Mouse (Mus musculus) neural tube, embryonic 15.5 days (tissue): ENCODE results near the gene Pkp4. TPM values are rescaled to one million over a fixed set of nuclear protein-coding genes. Genes with fewer than 3 reads are reported as not detected.

Source experiments
- ATAC-seq: fragments of 200-750 bp; cut with Nextera tagmentation; 2 replicates; pipeline ENCODE4 v1.8.0; 2017; ENCODE audit warnings: mild to moderate bottlenecking, moderate TSS enrichment, moderate library complexity; ENCODE audit not compliant: low FRiP score
- H3K27ac ChIP-seq: fragments of 300-500 bp; sonication (generic); replicated peaks from 2 replicates; pipeline ENCODE4 v1.5.1; 2015; ENCODE audit warnings: mild to moderate bottlenecking, inconsistent platforms
- H3K27me3 ChIP-seq: fragments of 300-500 bp; sonication (generic); replicated peaks from 2 replicates; pipeline ENCODE4 v1.6.1; 2015; ENCODE audit warnings: inconsistent platforms
- H3K36me3 ChIP-seq: fragments of 300-500 bp; sonication (generic); 2 replicates; pipeline ENCODE4 v1.6.1; 2015; ENCODE audit warnings: inconsistent platforms
- H3K4me1 ChIP-seq: fragments of 300-500 bp; sonication (generic); 2 replicates; pipeline ENCODE4 v1.6.1; 2015; ENCODE audit warnings: inconsistent platforms
- H3K4me2 ChIP-seq: fragments of 300-500 bp; sonication (generic); 2 replicates; pipeline ENCODE4 v1.6.1; 2015; ENCODE audit warnings: inconsistent platforms, mild to moderate bottlenecking, moderate library complexity
- H3K4me3 ChIP-seq: fragments of 300-500 bp; sonication (generic); replicated peaks from 2 replicates; pipeline ENCODE4 v1.5.1; 2015; ENCODE audit warnings: mild to moderate bottlenecking, inconsistent platforms
- H3K9ac ChIP-seq: fragments of 300-500 bp; sonication (generic); replicated peaks from 2 replicates; pipeline ENCODE4 v1.6.1; 2015; ENCODE audit warnings: mild to moderate bottlenecking, inconsistent platforms
- H3K9me3 ChIP-seq: fragments of 300-500 bp; sonication (generic); replicated peaks from 2 replicates; pipeline ENCODE4 v1.6.1; 2016; ENCODE audit warnings: inconsistent platforms
- WGBS: fragments of 180-500 bp; shearing (Covaris S2); methylation state at CpG from one replicate; pipeline ENCODE4 v1.1.7; 2015; ENCODE audit warnings: mixed read lengths; 5-methylcytosine and 5-hydroxymethylcytosine counted together
- polyA plus RNA-seq: library from polyadenylated mRNA; unstranded; fragments of >200 nt; fragmentation: Nextera tagmentation; extraction: Ambion mirVana; gene quantifications from 2 replicates; pipeline ENCODE4 v1.2.1, GENCODE M21; 2015

The Pkp4 gene
- polyA plus RNA-seq, 1 experiment from 2014 or later, result 24.6 TPM

GRCm38 (mm10) chr2:59400901-59401378 lies 240.3 kb downstream of the Pkp4 start:
- Histone ChIP-seq H3K27ac (peak overlapping the region; percentile 41), H3K9ac (no peak overlapping the region), H3K27me3 (no peaks in the 10 kb centered on the region), H3K4me2 (no peak overlapping the region), H3K9me3 (no peaks in the 10 kb centered on the region), H3K4me1 (peaks cover 7% of the 10 kb centered on the region; the same call in 1 of the 2 replicates), H3K4me3 (no peak overlapping the region), H3K36me3 (no peaks in the 10 kb centered on the region)
- no peak for ATAC-seq
- WGBS, result 68% methylated on average over 2 of the region's 2 CpGs

- no peaks in the 10 kb centered on the region for H3K27me3 ChIP-seq
- 0 out of 2 replicates have a peak overlapping the region, but pooled peaks have one; percentile 15 for H3K27ac ChIP-seq
- WGBS, result 55% methylated on average over 8 of the region's 8 CpGs
Observed at GRCm38 (mm10) chr2:59401841-59402461, 241.3 kb downstream of the Pkp4 start.

GRCm38 (mm10) chr2:59404022-59404421 lies 243.4 kb downstream of the Pkp4 start:
- Histone ChIP-seq H3K4me3 (no peak overlapping the region), H3K27me3 (no peaks in the 10 kb centered on the region), H3K9me3 (no peaks in the 10 kb centered on the region), H3K27ac (no peak overlapping the region), H3K4me2 (no peak overlapping the region), H3K4me1 (peaks cover 7% of the 10 kb centered on the region; the same call in 1 of the 2 replicates), H3K36me3 (no peaks in the 10 kb centered on the region), H3K9ac (no peak overlapping the region)
- ATAC-seq, result 0 out of 2 replicates have a peak, but pooled peaks have one; percentile 22
- WGBS, result 21% methylated on average over 8 of the region's 8 CpGs

More at GRCm38 (mm10) chr2:59401841-59402461, 241.3 kb downstream of the Pkp4 start:
- ATAC-seq, result peak; percentile 67; the same call in 1 of the 2 replicates
- H3K9me3 ChIP-seq, result no peaks in the 10 kb centered on the region
- H3K4me1 ChIP-seq, result peaks cover 7% of the 10 kb centered on the region; the same call in 1 of the 2 replicates
- H3K9ac ChIP-seq, result no peak overlapping the region
- no peaks in the 10 kb centered on the region for H3K36me3 ChIP-seq
- no peak overlapping the region for H3K4me2 ChIP-seq
- H3K4me3 ChIP-seq, result no peak overlapping the region

Other genes starting within 250 kb of the Pkp4 start
- gene Ccdc148, start 167 bp upstream of the Pkp4 start, polyA plus RNA-seq, result 5.6 and 6.3 TPM in 2 replicates